18 mouse cellular contexts compared by ENCODE assay signal in genomic region chr3:148448465-148448864, GRCm38 (mm10).
A peak's percentile ranks its signal among the peaks of the same experiment; 100 is the strongest.
DNase-seq lines count a peak whose midpoint lies in the region; ATAC-seq and TF ChIP-seq lines count a peak whose summit lies in the region.
"Had no signal": no experiment of that assay in that cellular context is flagged by ENCODE, and none has a peak within 500 bp of the region (broad histone marks: within the 10 kb centered on the region; RNA-seq: fewer than 3 reads in every experiment).

No protein-coding gene starts in this region.

- no peak overlapping the region for H3K4me2 ChIP-seq in kidney, postnatal 0 days (ENCODE audit: low read length)
- no peak overlapping the region for H3K4me2 ChIP-seq in forebrain, embryonic 14.5 days (ENCODE audit: low read length)
- H3K4me2 ChIP-seq in hindbrain, embryonic 15.5 days: no peak overlapping the region
- no peak overlapping the region for H3K4me2 ChIP-seq in midbrain, embryonic 15.5 days
- H3K4me2 ChIP-seq: embryonic facial prominence, embryonic 15.5 days; liver, embryonic 15.5 days had no signal

- H3K9me3 ChIP-seq in kidney, postnatal 0 days (replicated peaks; ENCODE audit: low read length): no peaks in the 10 kb centered on the region
- no peaks in the 10 kb centered on the region for H3K9me3 ChIP-seq in forebrain, embryonic 14.5 days (replicated peaks; ENCODE audit: control insufficient read depth, low read length)
- no peaks in the 10 kb centered on the region for H3K9me3 ChIP-seq in hindbrain, embryonic 15.5 days
- no peaks in the 10 kb centered on the region for H3K9me3 ChIP-seq in midbrain, embryonic 15.5 days
- H3K9me3 ChIP-seq: embryonic facial prominence, embryonic 15.5 days; liver, embryonic 15.5 days had no signal

- H3K36me3 ChIP-seq in kidney, postnatal 0 days (ENCODE audit: insufficient read depth, low read length): no peaks in the 10 kb centered on the region
- no peaks in the 10 kb centered on the region for H3K36me3 ChIP-seq in forebrain, embryonic 14.5 days (ENCODE audit: control insufficient read depth, insufficient read depth, low read length)
- no peaks in the 10 kb centered on the region for H3K36me3 ChIP-seq in hindbrain, embryonic 15.5 days
- no peaks in the 10 kb centered on the region for H3K36me3 ChIP-seq in midbrain, embryonic 15.5 days (replicated peaks)
- H3K36me3 ChIP-seq: embryonic facial prominence, embryonic 15.5 days; liver, embryonic 15.5 days had no signal

- H3K27ac ChIP-seq in kidney, postnatal 0 days: no peak overlapping the region
- no peak overlapping the region for H3K27ac ChIP-seq in forebrain, embryonic 14.5 days (ENCODE audit: low read depth, low read length)
- no peak overlapping the region for H3K27ac ChIP-seq in hindbrain, embryonic 15.5 days (replicated peaks)
- H3K27ac ChIP-seq in midbrain, embryonic 15.5 days: no peak overlapping the region
- H3K27ac ChIP-seq: embryonic facial prominence, embryonic 15.5 days; heart, adult 2 months; liver, embryonic 15.5 days had no signal

- peak; percentile 22 for DNase-seq in kidney, postnatal 0 days (ENCODE audit: low spot score)
- no peak for DNase-seq in kidney, postnatal 36 days
- peak; percentile 76 for DNase-seq in forebrain, embryonic 14.5 days (ENCODE audit: low spot score)
- DNase-seq in left cerebral cortex, postnatal 4 days: no peak
- DNase-seq in cerebellum, postnatal 25 days: no peak
- DNase-seq: adrenal gland, postnatal 14 days; B cell, adult 2 months; cerebellum, adult 18-20 months; gastrocnemius, postnatal 10 days; heart, adult 2 months; kidney, adult 18-20 months; kidney, postnatal 14 days; right cerebral cortex, adult 18-20 months; thymus, adult 18-20 months had no signal

- intact Hi-C loops in left cerebral cortex, postnatal 4 days (cut with DNase I): no loop called here

- no peak overlapping the region for H3K4me3 ChIP-seq in kidney, postnatal 0 days (replicated peaks; ENCODE audit: low read depth, low read length)
- H3K4me3 ChIP-seq in forebrain, embryonic 14.5 days (ENCODE audit: low read depth, low read length): no peak overlapping the region
- no peak overlapping the region for H3K4me3 ChIP-seq in hindbrain, embryonic 15.5 days
- no peak overlapping the region for H3K4me3 ChIP-seq in midbrain, embryonic 15.5 days
- H3K4me3 ChIP-seq: embryonic facial prominence, embryonic 15.5 days; heart, adult 2 months; liver, embryonic 15.5 days had no signal

- H3K4me1 ChIP-seq in kidney, postnatal 0 days (replicated peaks; ENCODE audit: insufficient read depth, low read length): no peaks in the 10 kb centered on the region
- H3K4me1 ChIP-seq in forebrain, embryonic 14.5 days (ENCODE audit: control insufficient read depth, insufficient read depth, low read length): no peaks in the 10 kb centered on the region
- no peaks in the 10 kb centered on the region for H3K4me1 ChIP-seq in hindbrain, embryonic 15.5 days (replicated peaks)
- no peaks in the 10 kb centered on the region for H3K4me1 ChIP-seq in midbrain, embryonic 15.5 days
- H3K4me1 ChIP-seq: embryonic facial prominence, embryonic 15.5 days; liver, embryonic 15.5 days had no signal

- ATAC-seq in kidney, postnatal 0 days (replicated peaks; ENCODE audit: low FRiP score, low read depth): no peak
- ATAC-seq in forebrain, embryonic 14.5 days: peak; percentile 93
- ATAC-seq in hindbrain, embryonic 15.5 days (ENCODE audit: low FRiP score, low read depth): peak; percentile 38; the same call in 1 of the 2 replicates
- ATAC-seq in midbrain, embryonic 15.5 days (replicated peaks): peak; percentile 74; the same call in 1 of the 2 replicates

- no peaks in the 10 kb centered on the region for H3K27me3 ChIP-seq in kidney, postnatal 0 days (ENCODE audit: insufficient read depth, low read length)
- H3K27me3 ChIP-seq in forebrain, embryonic 14.5 days (replicated peaks; ENCODE audit: control insufficient read depth, insufficient read depth, low read length): no peaks in the 10 kb centered on the region
- H3K27me3 ChIP-seq in hindbrain, embryonic 15.5 days: no peaks in the 10 kb centered on the region
- no peaks in the 10 kb centered on the region for H3K27me3 ChIP-seq in midbrain, embryonic 15.5 days (replicated peaks)
- H3K27me3 ChIP-seq: embryonic facial prominence, embryonic 15.5 days; liver, embryonic 15.5 days had no signal

- 58% methylated on average over 1 of the region's 1 CpGs for WGBS in kidney, postnatal 0 days
- 6% methylated on average over 1 of the region's 1 CpGs for WGBS in forebrain, embryonic 14.5 days
- WGBS in hindbrain, embryonic 15.5 days: 16% methylated on average over 1 of the region's 1 CpGs
- WGBS in midbrain, embryonic 15.5 days: 13% methylated on average over 1 of the region's 1 CpGs

- no peak overlapping the region for H3K9ac ChIP-seq in kidney, postnatal 0 days (ENCODE audit: low read depth, low read length)
- H3K9ac ChIP-seq in forebrain, embryonic 14.5 days (ENCODE audit: low read length): no peak overlapping the region
- H3K9ac ChIP-seq in hindbrain, embryonic 15.5 days: no peak overlapping the region
- H3K9ac ChIP-seq in midbrain, embryonic 15.5 days: no peak overlapping the region
- H3K9ac ChIP-seq: embryonic facial prominence, embryonic 15.5 days; liver, embryonic 15.5 days had no signal

- no peak for TF ChIP-seq CTCF in kidney, postnatal 0 days (IDR thresholded peaks at IDR 0.05; ENCODE audit: low read depth)

Comparison
In these comparisons a context has a peak if more than half of its experiments do, and no peak if none do; other contexts are left out.
1. DNase-seq: peak in kidney, postnatal 0 days (single experiment) and forebrain, embryonic 14.5 days (single experiment); none in kidney, postnatal 36 days (0 of 2), left cerebral cortex, postnatal 4 days (single experiment) and cerebellum, postnatal 25 days (0 of 2).